Mouse (Mus musculus) frontal cortex, adult 2 months (tissue): ENCODE data around the gene Ccnj. TPM values are rescaled to one million over a fixed set of nuclear protein-coding genes. Genes with fewer than 3 reads are reported as not detected.

Experiments used
- DNase-seq, 2 experiments: peaks; one replicate each; pipeline ENCODE4 v3.0.0; 2022; ENCODE audit warnings: low spot score in 1 of 2; ENCODE audit errors: extremely low spot score in 1 of 2
- polyA plus RNA-seq: library from polyadenylated mRNA; depleted of rRNA; stranded (reverse); fragments of >200 nt; gene quantifications from 2 replicates; pipeline ENCODE4 v1.2.3, GENCODE M21; 2012; rRNA removed

Ccnj gene
- polyA plus RNA-seq, 1 experiment = 9.3 TPM

GRCm38 (mm10) chr19:40841083-40841482 is 10.0 kb downstream of the Ccnj start:
- no peak for DNase-seq

GRCm38 (mm10) chr19:40841593-40841992 is 10.5 kb downstream of the Ccnj start:
- DNase-seq = no peak

- no peak for DNase-seq
Measured at GRCm38 (mm10) chr19:40844731-40845130, 13.7 kb downstream of the Ccnj start.

- DNase-seq = no peak
Measured at GRCm38 (mm10) chr19:40849391-40849790, 18.3 kb downstream of the Ccnj start.

- DNase-seq = no peak
Measured at GRCm38 (mm10) chr19:40859555-40859954, 28.5 kb downstream of the Ccnj start.

GRCm38 (mm10) chr19:40868284-40868683 is 37.2 kb downstream of the Ccnj start:
- DNase-seq = no peak

GRCm38 (mm10) chr19:40869425-40870105 is 38.5 kb downstream of the Ccnj start:
- peak in 1 of 2 experiments; percentile 22 for DNase-seq

- peak; percentile 77 to 89 for DNase-seq
Measured at GRCm38 (mm10) chr19:40872955-40873665, 42.0 kb downstream of the Ccnj start.

- no peak for DNase-seq
Measured at GRCm38 (mm10) chr19:40881700-40882099, 50.6 kb downstream of the Ccnj start.

GRCm38 (mm10) chr19:40888887-40889286 is 57.8 kb downstream of the Ccnj start:
- DNase-seq = no peak

GRCm38 (mm10) chr19:40894071-40894506 is 63.0 kb downstream of the Ccnj start:
- no peak for DNase-seq

GRCm38 (mm10) chr19:40894519-40895392 is 63.7 kb downstream of the Ccnj start, which contains the start of gene Zfp518a:
Gene Zfp518a, plus strand, starts transcription at chr19:40894705.
- DNase-seq = peak; percentile 50 to 79

- no peak for DNase-seq
Measured at GRCm38 (mm10) chr19:40895393-40895703, 64.3 kb downstream of the Ccnj start.

Other genes with a start within 250 kb of the Ccnj start
- 26.0 and 26.2 TPM in 2 replicates for gene Aldh18a1, start 242.8 kb upstream of the Ccnj start, polyA plus RNA-seq
- 29.6 and 35.7 TPM in 2 replicates for gene Tctn3, start 219.0 kb upstream of the Ccnj start, polyA plus RNA-seq
- 10.9 and 13.1 TPM in 2 replicates for gene Entpd1, start 218.9 kb upstream of the Ccnj start, polyA plus RNA-seq
- 0.10 and 0.15 TPM in 2 replicates for gene Cc2d2b, start 82.5 kb upstream of the Ccnj start, polyA plus RNA-seq
- 4.5 and 5.5 TPM in 2 replicates for gene Zfp518a, start 63.4 kb downstream of the Ccnj start, polyA plus RNA-seq
- gene Blnk, start 163.3 kb downstream of the Ccnj start, polyA plus RNA-seq = 6.9 and 7.2 TPM in 2 replicates
- 0.06 and 0.12 TPM in 2 replicates for gene Dntt, start 198.0 kb downstream of the Ccnj start, polyA plus RNA-seq
- 17.0 and 19.5 TPM in 2 replicates for gene Opalin, start 245.8 kb downstream of the Ccnj start, polyA plus RNA-seq